Mouse (Mus musculus): ENCODE data around the gene Anks1b. TPM values are rescaled to one million over a fixed set of nuclear protein-coding genes. Genes with fewer than 3 reads are reported as not detected.
A peak's percentile ranks its signal among the peaks of the same experiment; 100 is the strongest.
"Not testable (repeated sequence)": the region's sequence is repeated elsewhere in the genome, so short reads cannot be mapped to it uniquely, and the experiment has no call there.

Anks1b gene
- polyA plus RNA-seq, 1 experiment from 2014 or later = 42.0 TPM

GRCm38 (mm10) chr10:90607586-90607985, 734.3 kb downstream of the Anks1b start:
- Histone ChIP-seq H3K36me3 (no peaks in the 10 kb centered on the region), H3K4me3 (no peak overlapping the region), H3K27ac (replicated peaks) (no peak overlapping the region), H3K4me1 (replicated peaks) (no peaks in the 10 kb centered on the region), H3K4me2 (no peak overlapping the region), H3K27me3 (no peaks in the 10 kb centered on the region), H3K9me3 (no peaks in the 10 kb centered on the region), H3K9ac (no peak overlapping the region)
- no peak for ATAC-seq (ENCODE audit: low read depth)
- 77% methylated on average over 3 of the region's 3 CpGs for WGBS

DNA sequence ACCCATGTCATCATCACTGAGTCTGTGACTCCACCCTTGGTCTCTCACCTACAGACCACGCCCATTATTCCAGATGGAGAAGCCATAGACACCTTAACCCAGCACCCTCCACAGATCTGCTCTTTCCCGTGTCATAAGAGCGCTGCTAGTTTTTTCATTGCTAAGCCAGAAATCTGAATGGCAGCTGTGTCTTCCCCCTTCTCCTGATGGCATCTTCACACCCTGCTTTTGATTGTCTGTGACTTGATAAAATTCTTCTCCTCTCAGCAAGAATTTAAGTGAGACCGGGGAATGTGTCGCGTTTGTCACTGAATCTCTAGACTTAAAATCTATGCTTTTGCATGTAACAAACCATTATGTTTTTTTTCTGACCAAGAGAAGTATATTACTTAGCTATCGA, 736.1 kb downstream of the Anks1b start:
- Histone ChIP-seq H3K4me1 (replicated peaks) (no peaks in the 10 kb centered on the region), H3K27me3 (no peaks in the 10 kb centered on the region), H3K9me3 (no peaks in the 10 kb centered on the region), H3K4me2 (no peak overlapping the region), H3K36me3 (no peaks in the 10 kb centered on the region), H3K27ac (replicated peaks) (no peak overlapping the region), H3K9ac (no peak overlapping the region), H3K4me3 (no peak overlapping the region)
- ATAC-seq (ENCODE audit: low read depth) = no peak
- WGBS = 92% methylated on average over 7 of the region's 7 CpGs

DNA sequence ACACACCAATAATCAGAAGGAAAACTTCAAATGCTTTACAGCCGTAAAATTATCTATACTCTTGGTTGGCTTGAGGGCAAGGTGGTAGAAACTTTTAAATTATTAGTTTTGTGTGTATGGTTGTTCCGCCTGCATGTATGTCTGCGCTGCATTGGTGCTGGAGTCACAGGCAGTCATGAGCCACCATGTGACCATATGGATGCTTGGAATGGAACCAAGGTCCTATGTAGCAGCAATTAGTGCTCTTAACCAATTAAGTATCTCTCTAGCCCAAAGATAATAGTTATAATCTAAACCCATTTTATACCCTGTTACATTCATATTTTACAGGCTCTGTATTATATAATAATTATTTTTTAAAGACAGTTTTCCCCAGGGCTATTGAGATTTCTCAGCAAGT, 739.7 kb downstream of the Anks1b start:
- H3K27me3 ChIP-seq = no peaks in the 10 kb centered on the region
- no peaks in the 10 kb centered on the region for H3K9me3 ChIP-seq
- H3K9ac ChIP-seq = no peak overlapping the region
- no peak for ATAC-seq (ENCODE audit: low read depth)
- no peak overlapping the region for H3K4me2 ChIP-seq
- 98% methylated on average over 3 of the region's 3 CpGs for WGBS
- H3K4me1 ChIP-seq (replicated peaks) = 0 out of 2 replicates have a peak, but pooled peaks cover 4% of the 10 kb centered on the region
- no peaks in the 10 kb centered on the region for H3K36me3 ChIP-seq
- H3K4me3 ChIP-seq = no peak overlapping the region
- H3K27ac ChIP-seq (replicated peaks) = no peak overlapping the region

- H3K27me3 ChIP-seq = no peaks in the 10 kb centered on the region
- H3K36me3 ChIP-seq = no peaks in the 10 kb centered on the region
- no peak for ATAC-seq (ENCODE audit: low read depth)
- no peak overlapping the region for H3K4me2 ChIP-seq
- no peak overlapping the region for H3K9ac ChIP-seq
- H3K9me3 ChIP-seq = no peaks in the 10 kb centered on the region
- H3K4me1 ChIP-seq (replicated peaks) = 0 out of 2 replicates have a peak, but pooled peaks cover 4% of the 10 kb centered on the region
- no peak overlapping the region for H3K4me3 ChIP-seq
- no peak overlapping the region for H3K27ac ChIP-seq (replicated peaks)
- WGBS = 41% methylated on average over 2 of the region's 2 CpGs
These were observed 741.9 kb downstream of the Anks1b start for GRCm38 (mm10) chr10:90615196-90615595.

- no peak overlapping the region for H3K4me3 ChIP-seq
- no peaks in the 10 kb centered on the region for H3K36me3 ChIP-seq
- H3K4me1 ChIP-seq (replicated peaks) = 0 out of 2 replicates have a peak, but pooled peaks cover 4% of the 10 kb centered on the region
These were observed 743.3 kb downstream of the Anks1b start for GRCm38 (mm10) chr10:90616622-90617021.

DNA sequence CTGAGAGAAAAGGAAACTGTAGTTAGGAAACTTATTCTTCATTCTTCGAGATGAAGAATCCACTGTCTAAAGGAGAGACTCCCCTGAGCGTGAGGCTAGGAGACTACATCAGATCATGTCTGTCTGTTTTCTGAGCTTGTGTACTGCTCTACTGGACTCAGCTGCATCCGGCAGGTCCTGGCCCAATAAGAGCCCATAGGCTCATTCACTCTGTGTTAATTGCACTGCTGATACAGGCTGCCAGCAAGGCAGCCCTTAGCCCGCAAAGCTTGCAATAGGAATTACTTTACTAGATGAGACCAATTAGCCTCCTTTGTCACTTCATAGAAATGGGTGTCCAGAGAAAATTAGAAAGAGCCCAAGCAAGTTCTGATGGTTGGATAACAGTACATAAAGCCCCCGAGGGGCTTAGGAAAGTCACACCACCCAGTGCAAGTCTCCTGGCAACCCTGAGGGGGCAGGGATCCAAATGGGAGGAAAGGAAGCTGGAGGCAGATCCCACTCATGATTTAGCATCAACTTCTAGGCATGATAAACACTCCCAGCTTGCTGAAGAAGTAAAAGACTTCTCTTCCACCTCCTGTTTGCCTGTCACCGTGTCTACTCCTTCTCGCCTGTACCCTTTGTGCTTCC, 744.5 kb downstream of the Anks1b start:
- H3K9ac ChIP-seq = no peak overlapping the region
- whole genome bisulfite sequencing = 59% methylated on average over 7 of the region's 7 CpGs
- H3K27ac ChIP-seq (replicated peaks) = no peak overlapping the region
- H3K4me3 ChIP-seq = no peak overlapping the region
- H3K4me1 ChIP-seq (replicated peaks) = 0 out of 2 replicates have a peak, but pooled peaks cover 4% of the 10 kb centered on the region
- no peaks in the 10 kb centered on the region for H3K27me3 ChIP-seq
- no peak for ATAC-seq (ENCODE audit: low read depth)
- no peak overlapping the region for H3K4me2 ChIP-seq
- no peaks in the 10 kb centered on the region for H3K36me3 ChIP-seq
- no peaks in the 10 kb centered on the region for H3K9me3 ChIP-seq

More at GRCm38 (mm10) chr10:90616622-90617021, 743.3 kb downstream of the Anks1b start:
- Histone ChIP-seq H3K9me3 (no peaks in the 10 kb centered on the region), H3K9ac (no peak overlapping the region), H3K27me3 (no peaks in the 10 kb centered on the region), H3K4me2 (no peak overlapping the region), H3K27ac (replicated peaks) (no peak overlapping the region)
- ATAC-seq (ENCODE audit: low read depth) = no peak
- WGBS = 92% methylated on average over 2 of the region's 2 CpGs

- no peak for ATAC-seq (ENCODE audit: low read depth)
- Histone ChIP-seq H3K4me2 (no peak overlapping the region), H3K9ac (no peak overlapping the region), H3K27me3 (no peaks in the 10 kb centered on the region), H3K4me1 (replicated peaks) (no peaks in the 10 kb centered on the region), H3K9me3 (no peaks in the 10 kb centered on the region), H3K4me3 (no peak overlapping the region), H3K36me3 (no peaks in the 10 kb centered on the region), H3K27ac (replicated peaks) (no peak overlapping the region)
- 89% methylated on average over 5 of the region's 5 CpGs for WGBS
These were observed 754.2 kb downstream of the Anks1b start for GRCm38 (mm10) chr10:90627532-90627931.

- ATAC-seq (ENCODE audit: low read depth) = no peak
- Histone ChIP-seq H3K36me3 (no peaks in the 10 kb centered on the region), H3K9ac (no peak overlapping the region), H3K27ac (replicated peaks) (no peak overlapping the region), H3K4me2 (no peak overlapping the region), H3K4me1 (replicated peaks) (no peaks in the 10 kb centered on the region), H3K9me3 (peaks cover 6% of the 10 kb centered on the region; the same call in 1 of the 2 replicates), H3K4me3 (no peak overlapping the region), H3K27me3 (no peaks in the 10 kb centered on the region)
- whole genome bisulfite sequencing = 82% methylated on average over 7 of the region's 7 CpGs
These were observed 756.9 kb downstream of the Anks1b start for GRCm38 (mm10) chr10:90630099-90630698.

- not testable (repeated sequence) for H3K4me3 ChIP-seq; ATAC-seq (ENCODE audit: low read depth); H3K9me3 ChIP-seq; H3K4me1 ChIP-seq (replicated peaks); H3K36me3 ChIP-seq; H3K4me2 ChIP-seq; H3K27me3 ChIP-seq; H3K9ac ChIP-seq; H3K27ac ChIP-seq (replicated peaks)
- 87% methylated on average over 3 of the region's 3 CpGs for WGBS
These were observed 757.5 kb downstream of the Anks1b start for GRCm38 (mm10) chr10:90630794-90631193.

GRCm38 (mm10) chr10:90637352-90637751, 764.0 kb downstream of the Anks1b start:
- H3K27ac ChIP-seq (replicated peaks) = no peak overlapping the region
- ATAC-seq (ENCODE audit: low read depth) = no peak
- no peak overlapping the region for H3K9ac ChIP-seq
- H3K9me3 ChIP-seq = peaks cover 6% of the 10 kb centered on the region; the same call in 1 of the 2 replicates
- peaks cover 6% of the 10 kb centered on the region; the same call in 1 of the 2 replicates for H3K4me1 ChIP-seq (replicated peaks)
- no peak overlapping the region for H3K4me3 ChIP-seq
- no peaks in the 10 kb centered on the region for H3K27me3 ChIP-seq
- no peaks in the 10 kb centered on the region for H3K36me3 ChIP-seq
- H3K4me2 ChIP-seq = no peak overlapping the region
- WGBS = 61% methylated on average over 4 of the region's 4 CpGs

DNA sequence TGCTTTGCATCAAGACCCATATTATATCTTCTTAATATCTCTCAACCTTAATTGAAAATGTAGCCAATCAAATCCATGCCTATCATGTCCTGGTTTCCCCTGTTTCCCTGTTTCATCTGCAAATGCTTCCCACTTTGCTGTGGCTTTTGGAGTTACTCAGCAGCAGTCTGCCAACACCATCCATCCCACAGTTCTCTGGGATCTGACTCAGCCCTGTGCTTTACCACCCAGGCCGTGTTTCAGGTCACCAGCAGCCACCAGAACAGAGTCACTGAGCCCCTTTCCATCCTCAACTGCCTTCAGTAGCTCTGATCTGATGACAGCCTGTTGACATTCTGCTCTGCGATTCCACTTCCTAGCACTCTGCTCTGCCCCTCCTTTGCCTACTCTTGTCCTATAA, 776.4 kb downstream of the Anks1b start:
- Histone ChIP-seq H3K27me3 (no peaks in the 10 kb centered on the region), H3K36me3 (no peaks in the 10 kb centered on the region), H3K9ac (no peak overlapping the region), H3K27ac (replicated peaks) (no peak overlapping the region), H3K9me3 (no peaks in the 10 kb centered on the region), H3K4me3 (no peak overlapping the region), H3K4me2 (no peak overlapping the region), H3K4me1 (replicated peaks) (no peaks in the 10 kb centered on the region)
- 82% methylated on average over 2 of the region's 2 CpGs for WGBS
- ATAC-seq (ENCODE audit: low read depth) = no peak

DNA sequence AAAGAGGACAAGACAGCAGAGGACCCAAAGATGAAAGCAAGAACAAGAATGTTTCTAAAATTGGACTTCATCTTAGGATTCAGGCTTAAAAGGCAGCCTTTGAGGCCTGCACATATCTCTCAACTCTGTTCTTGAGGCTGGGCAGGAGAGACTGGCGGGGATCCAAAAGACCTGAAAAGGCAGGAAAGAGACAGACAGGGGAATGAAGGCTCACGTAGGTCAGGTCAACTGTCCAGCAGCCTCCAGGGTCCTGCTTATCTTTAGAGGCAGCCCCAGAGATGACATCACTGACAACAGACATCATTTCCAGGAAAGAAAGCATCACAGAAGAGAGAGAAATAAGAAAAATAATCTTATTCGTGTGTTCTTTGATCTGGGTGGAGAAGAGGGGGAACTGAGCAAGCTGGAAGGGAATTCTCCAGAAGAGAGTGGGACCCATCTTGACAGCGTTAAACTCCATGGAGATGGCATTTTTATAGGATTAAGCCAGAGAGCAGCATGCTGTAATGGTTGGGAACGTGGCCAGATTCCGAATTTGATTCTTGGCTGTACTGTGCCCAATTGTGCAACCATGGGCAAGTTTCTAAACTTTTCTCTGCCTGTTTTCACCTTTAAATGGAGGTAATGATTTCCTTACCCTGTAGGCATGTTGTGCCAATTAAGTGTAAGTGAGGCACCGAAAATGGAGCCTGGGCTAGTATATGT, 784.3 kb downstream of the Anks1b start:
- H3K4me1 ChIP-seq (replicated peaks) = no peaks in the 10 kb centered on the region; the same call in 1 of the 2 replicates
- no peaks in the 10 kb centered on the region for H3K9me3 ChIP-seq
- H3K36me3 ChIP-seq = no peaks in the 10 kb centered on the region
- no peak overlapping the region for H3K9ac ChIP-seq
- H3K27ac ChIP-seq (replicated peaks) = no peak overlapping the region
- ATAC-seq (ENCODE audit: low read depth) = peak; percentile 43; the same call in 1 of the 2 replicates
- no peak overlapping the region for H3K4me3 ChIP-seq
- H3K27me3 ChIP-seq = no peaks in the 10 kb centered on the region
- 81% methylated on average over 7 of the region's 7 CpGs for WGBS
- no peak overlapping the region for H3K4me2 ChIP-seq

Measured in neural tube, embryonic 13.5 days (tissue).